Mouse (Mus musculus) thymus, adult 2 months (tissue): ENCODE results near the gene Piezo1.

Source experiments
- CTCF ChIP-seq: fragments of 200-500 bp; IDR thresholded peaks from 2 replicates; pipeline ENCODE4 v1.5.1; 2012; ENCODE audit warnings: mild to moderate bottlenecking, control low read depth, low read length, moderate library complexity, borderline replicate concordance; ENCODE audit not compliant: control insufficient read depth, poor library complexity, insufficient read depth; ENCODE audit errors: extremely low read depth
- POLR2A ChIP-seq: fragments of 200-500 bp; IDR thresholded peaks from 2 replicates; pipeline ENCODE4 v1.6.1; 2012; ENCODE audit warnings: mild to moderate bottlenecking, low read length, control low read depth, moderate library complexity; ENCODE audit not compliant: control insufficient read depth, poor library complexity, insufficient read depth; ENCODE audit errors: extremely low read depth

DNA sequence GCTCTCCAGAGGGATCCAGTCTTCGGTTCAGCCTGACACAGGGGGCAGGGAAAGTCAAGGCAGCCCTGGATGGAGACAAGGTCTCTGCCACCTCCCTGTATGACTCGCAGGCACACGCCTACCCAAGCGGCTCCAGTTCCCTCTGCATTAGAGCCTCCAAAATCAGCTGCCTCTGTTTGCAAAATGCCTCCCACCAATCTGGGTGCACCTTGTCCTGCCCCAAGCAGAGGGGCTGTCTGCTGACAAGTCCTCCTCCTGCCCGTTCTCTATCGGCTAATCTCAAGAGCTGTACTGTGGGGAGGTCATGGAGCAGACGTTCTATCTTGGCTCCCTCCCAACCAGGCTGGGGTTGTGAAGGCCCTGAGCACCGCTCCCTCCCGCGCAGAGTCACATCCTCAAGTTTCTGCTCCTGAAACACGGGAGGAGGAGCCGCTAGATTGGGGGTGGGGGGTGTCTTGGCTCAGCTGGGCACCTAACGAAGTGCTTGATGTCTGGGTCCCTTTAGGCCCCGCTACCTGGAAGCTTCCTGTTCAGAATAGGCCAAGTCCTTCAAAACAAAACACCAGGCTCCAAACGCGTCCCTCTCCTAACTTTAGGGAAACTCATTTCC, 76.1 kb downstream of the Piezo1 start:
- TF ChIP-seq POLR2A, result no peak
- no peak for TF ChIP-seq CTCF
